Mouse (Mus musculus) heart, embryonic 11.5 days (tissue): ENCODE measurements around the gene Ryr3. TPM values are rescaled to one million over a fixed set of nuclear protein-coding genes. Genes with fewer than 3 reads are reported as not detected.

Experiments used
- ATAC-seq: fragments of 200-750 bp; cut with Nextera tagmentation; replicated peaks from 2 replicates; pipeline ENCODE4 v1.8.0; 2017; ENCODE audit warnings: moderate library complexity; ENCODE audit not compliant: insufficient number of reproducible peaks, low FRiP score, low TSS enrichment
- H3K27ac ChIP-seq: fragments of 300-500 bp; sonication (generic); 2 replicates; pipeline ENCODE4 v1.5.1; 2014; ENCODE audit warnings: mild to moderate bottlenecking, low read depth, low read length
- H3K27me3 ChIP-seq: fragments of 300-500 bp; sonication (generic); 2 replicates; pipeline ENCODE4 v1.6.1; 2014; ENCODE audit warnings: mild to moderate bottlenecking, low read length, mixed read lengths; ENCODE audit not compliant: control insufficient read depth, insufficient read depth
- H3K36me3 ChIP-seq: fragments of 300-500 bp; sonication (generic); 2 replicates; pipeline ENCODE4 v1.6.1; 2014; ENCODE audit warnings: mild to moderate bottlenecking, low read length, moderate library complexity, mixed read lengths; ENCODE audit not compliant: control insufficient read depth, insufficient read depth
- H3K4me1 ChIP-seq: fragments of 300-500 bp; sonication (generic); 2 replicates; pipeline ENCODE4 v1.6.1; 2014; ENCODE audit warnings: low read length; ENCODE audit not compliant: control insufficient read depth, insufficient read depth
- H3K4me2 ChIP-seq: fragments of 300-500 bp; sonication (generic); 2 replicates; pipeline ENCODE4 v1.6.1; 2014; ENCODE audit warnings: mild to moderate bottlenecking, moderate library complexity
- H3K4me3 ChIP-seq: fragments of 300-500 bp; sonication (generic); 2 replicates; pipeline ENCODE4 v1.5.1; 2014; ENCODE audit warnings: low read depth, low read length
- H3K9ac ChIP-seq: fragments of 300-500 bp; sonication (generic); 2 replicates; pipeline ENCODE4 v1.6.1; 2014; ENCODE audit warnings: mild to moderate bottlenecking, low read depth, low read length, moderate library complexity
- H3K9me3 ChIP-seq: fragments of 300-500 bp; sonication (generic); replicated peaks from 2 replicates; pipeline ENCODE4 v1.6.1; 2016; ENCODE audit warnings: low read length; ENCODE audit not compliant: control insufficient read depth
- WGBS: fragments of 180-500 bp; shearing (Covaris S2); extraction: QIAGEN DNeasy Blood & Tissue Kit; methylation state at CpG from one replicate; pipeline ENCODE4 v1.1.7; 2014; ENCODE audit not compliant: insufficient replicate concordance; 5-methylcytosine and 5-hydroxymethylcytosine counted together
- polyA plus RNA-seq: library from polyadenylated mRNA; unstranded; fragments of >200 nt; fragmentation: Nextera tagmentation; extraction: Ambion mirVana; gene quantifications from 2 replicates; pipeline ENCODE4 v1.2.1, GENCODE M21; 2014

The Ryr3 gene
- polyA plus RNA-seq, 1 experiment from 2014 or later, result 5.5 TPM

DNA sequence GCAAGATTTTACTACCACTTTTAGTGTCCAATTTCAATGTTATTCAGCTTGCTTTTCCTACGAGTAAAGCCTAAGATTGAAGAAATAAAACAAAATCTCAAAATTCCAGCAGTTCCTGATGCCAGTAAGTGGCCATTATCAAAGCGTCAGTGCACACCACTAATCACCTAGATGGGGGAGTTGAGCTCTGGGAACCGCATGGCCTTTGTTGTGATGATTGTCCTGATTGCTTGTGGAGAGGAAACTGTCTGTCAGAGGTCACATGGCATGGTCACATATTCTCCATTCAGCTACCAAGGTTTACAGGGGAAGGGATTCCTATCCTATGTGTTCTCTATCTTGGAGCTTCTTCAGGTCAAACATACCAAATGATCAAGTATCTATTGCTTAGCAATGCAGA lies 399.9 kb downstream of the Ryr3 start:
- 66% methylated on average over 3 of the region's 3 CpGs for WGBS
- H3K9me3 ChIP-seq, result no peaks in the 10 kb centered on the region
- H3K9ac ChIP-seq, result no peak overlapping the region
- no peak overlapping the region for H3K4me3 ChIP-seq
- no peak overlapping the region for H3K4me2 ChIP-seq
- H3K36me3 ChIP-seq, result no peaks in the 10 kb centered on the region
- no peaks in the 10 kb centered on the region for H3K27me3 ChIP-seq
- H3K4me1 ChIP-seq, result no peaks in the 10 kb centered on the region
- ATAC-seq, result no peak
- no peak overlapping the region for H3K27ac ChIP-seq

DNA sequence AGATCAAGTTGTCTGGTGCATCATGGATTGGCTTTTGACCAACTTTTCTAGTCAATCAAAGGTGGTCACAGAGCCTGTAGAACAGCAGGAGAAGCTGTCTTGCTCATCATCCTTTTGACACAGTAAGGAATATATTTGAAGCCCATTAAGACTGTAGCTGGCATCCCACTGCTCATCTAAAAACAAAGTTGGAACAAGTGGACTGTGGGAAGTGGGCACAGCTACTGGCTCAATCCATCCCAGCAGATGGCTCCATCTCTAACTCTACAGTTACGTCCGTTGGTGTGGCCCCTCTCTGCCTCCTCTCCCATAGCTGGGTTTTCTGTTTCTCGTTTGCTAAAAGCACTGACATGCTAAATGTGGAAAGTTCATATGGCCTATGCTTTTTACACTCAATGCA lies 400.9 kb downstream of the Ryr3 start:
- Histone ChIP-seq H3K27me3 (no peaks in the 10 kb centered on the region), H3K4me3 (no peak overlapping the region), H3K9ac (no peak overlapping the region), H3K4me2 (no peak overlapping the region), H3K4me1 (no peaks in the 10 kb centered on the region), H3K9me3 (no peaks in the 10 kb centered on the region), H3K36me3 (no peaks in the 10 kb centered on the region), H3K27ac (no peak overlapping the region)
- 81% methylated on average over 3 of the region's 3 CpGs for whole genome bisulfite sequencing
- ATAC-seq, result no peak

DNA sequence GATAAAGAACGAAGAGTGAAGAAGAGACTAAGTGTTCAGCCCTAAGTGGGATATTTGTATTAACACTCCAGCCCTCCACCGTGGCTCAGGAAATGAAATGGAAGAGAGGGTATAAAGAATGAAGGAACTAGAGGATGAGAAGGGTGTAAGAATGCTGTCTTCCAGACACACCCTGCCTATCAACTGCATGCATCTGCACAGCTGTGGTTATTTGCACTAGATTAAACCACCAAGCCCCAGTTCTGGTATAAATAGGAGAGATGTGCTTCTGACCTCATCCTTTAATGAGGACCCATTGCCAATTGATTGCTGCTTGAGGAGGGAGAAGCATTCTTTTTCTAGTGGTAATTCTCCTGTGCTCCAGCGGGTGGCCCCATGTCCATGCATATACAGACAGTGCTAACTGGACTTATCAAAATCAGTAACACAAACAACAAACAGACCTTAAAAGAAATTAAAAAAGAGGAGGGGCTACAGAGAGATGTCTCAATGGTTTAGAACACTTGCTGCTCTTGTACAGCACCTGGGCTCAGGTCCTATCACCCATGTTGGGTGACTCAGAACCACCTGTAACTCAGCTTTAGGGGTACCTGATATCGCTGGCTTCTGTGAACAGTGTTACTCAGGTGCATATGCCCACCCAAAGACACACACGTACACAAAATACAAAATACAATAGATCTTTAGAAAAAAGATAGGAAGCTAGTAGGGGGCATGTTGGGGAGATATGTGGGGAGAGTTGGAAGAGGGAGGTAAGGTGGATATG lies 404.1 kb downstream of the Ryr3 start:
- no peak for ATAC-seq
- H3K4me3 ChIP-seq, result no peak overlapping the region
- WGBS, result 64% methylated on average over 5 of the region's 5 CpGs

GRCm38 (mm10) chr2:112806015-112806414 lies 410.9 kb downstream of the Ryr3 start:
- H3K4me1 ChIP-seq, result no peaks in the 10 kb centered on the region
- WGBS, result 54% methylated on average over 2 of the region's 2 CpGs
- H3K27ac ChIP-seq, result no peak overlapping the region
- no peaks in the 10 kb centered on the region for H3K27me3 ChIP-seq
- no peak overlapping the region for H3K4me3 ChIP-seq
- no peak overlapping the region for H3K9ac ChIP-seq
- H3K4me2 ChIP-seq, result no peak overlapping the region
- ATAC-seq, result no peak
- no peaks in the 10 kb centered on the region for H3K9me3 ChIP-seq
- H3K36me3 ChIP-seq, result no peaks in the 10 kb centered on the region

More for the DNA sequence above, 404.1 kb downstream of the Ryr3 start:
- Histone ChIP-seq H3K4me1 (no peaks in the 10 kb centered on the region), H3K9ac (no peak overlapping the region), H3K4me2 (no peak overlapping the region), H3K36me3 (no peaks in the 10 kb centered on the region), H3K27ac (no peak overlapping the region), H3K9me3 (no peaks in the 10 kb centered on the region), H3K27me3 (no peaks in the 10 kb centered on the region)

GRCm38 (mm10) chr2:112799995-112800353 lies 416.9 kb downstream of the Ryr3 start:
- Histone ChIP-seq H3K4me1 (no peaks in the 10 kb centered on the region), H3K4me3 (no peak overlapping the region), H3K4me2 (no peak overlapping the region; the same call in 1 of the 2 replicates), H3K9me3 (no peaks in the 10 kb centered on the region), H3K9ac (no peak overlapping the region), H3K27ac (no peak overlapping the region), H3K27me3 (no peaks in the 10 kb centered on the region), H3K36me3 (no peaks in the 10 kb centered on the region)
- ATAC-seq, result 0 out of 2 replicates have a peak, but pooled peaks have one; percentile 26
- WGBS, result 20% methylated on average over 8 of the region's 8 CpGs

DNA sequence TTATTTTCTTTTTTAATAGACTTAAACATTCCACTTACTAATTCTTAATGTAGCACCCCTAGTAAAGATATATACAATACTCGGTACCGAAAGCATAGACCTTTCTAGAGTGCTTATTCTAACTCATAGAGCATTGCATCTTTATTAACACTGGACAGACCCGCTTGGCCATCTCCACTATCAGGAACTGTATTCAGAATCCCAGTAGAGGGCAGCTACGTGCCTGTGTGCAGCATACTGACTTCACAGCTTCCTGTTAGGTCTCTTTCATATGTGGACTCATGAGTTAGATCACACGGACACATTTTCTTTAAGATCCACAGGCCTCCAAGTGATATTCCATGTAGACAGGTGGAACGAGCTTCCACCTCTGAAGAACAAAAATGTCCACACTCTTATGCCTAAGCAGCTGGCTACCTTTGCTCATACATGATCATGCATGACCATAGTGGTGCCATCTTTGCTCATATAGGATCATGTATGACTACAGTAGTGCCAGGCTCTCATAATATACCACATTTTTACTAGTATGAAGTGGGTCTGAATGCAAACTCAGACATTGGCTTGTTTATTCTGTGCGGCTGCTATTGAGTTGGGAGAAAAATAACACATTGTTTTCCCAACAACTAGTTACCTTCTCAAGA lies 417.4 kb downstream of the Ryr3 start:
- no peak overlapping the region for H3K27ac ChIP-seq
- H3K27me3 ChIP-seq, result no peaks in the 10 kb centered on the region
- no peaks in the 10 kb centered on the region for H3K4me1 ChIP-seq
- no peak overlapping the region for H3K9ac ChIP-seq
- no peaks in the 10 kb centered on the region for H3K36me3 ChIP-seq
- no peak overlapping the region for H3K4me3 ChIP-seq
- 77% methylated on average over 7 of the region's 7 CpGs for WGBS
- no peaks in the 10 kb centered on the region for H3K9me3 ChIP-seq
- ATAC-seq, result no peak
- no peak overlapping the region; the same call in 1 of the 2 replicates for H3K4me2 ChIP-seq

- Histone ChIP-seq H3K4me1 (no peaks in the 10 kb centered on the region), H3K4me3 (no peak overlapping the region), H3K27ac (no peak overlapping the region), H3K9me3 (no peaks in the 10 kb centered on the region), H3K36me3 (no peaks in the 10 kb centered on the region), H3K9ac (no peak overlapping the region), H3K4me2 (no peak overlapping the region), H3K27me3 (no peaks in the 10 kb centered on the region)
- 42% methylated on average over 2 of the region's 2 CpGs for WGBS
- ATAC-seq, result no peak
Observed at GRCm38 (mm10) chr2:112781631-112782030, 435.3 kb downstream of the Ryr3 start.

- Histone ChIP-seq H3K27me3 (no peaks in the 10 kb centered on the region), H3K4me1 (no peaks in the 10 kb centered on the region), H3K36me3 (no peaks in the 10 kb centered on the region), H3K9me3 (no peaks in the 10 kb centered on the region), H3K9ac (no peak overlapping the region), H3K4me2 (no peak overlapping the region), H3K4me3 (no peak overlapping the region), H3K27ac (no peak overlapping the region)
- no peak for ATAC-seq
- WGBS, result 26% methylated on average over 6 of the region's 6 CpGs
Observed at GRCm38 (mm10) chr2:112774762-112775161, 442.1 kb downstream of the Ryr3 start.

DNA sequence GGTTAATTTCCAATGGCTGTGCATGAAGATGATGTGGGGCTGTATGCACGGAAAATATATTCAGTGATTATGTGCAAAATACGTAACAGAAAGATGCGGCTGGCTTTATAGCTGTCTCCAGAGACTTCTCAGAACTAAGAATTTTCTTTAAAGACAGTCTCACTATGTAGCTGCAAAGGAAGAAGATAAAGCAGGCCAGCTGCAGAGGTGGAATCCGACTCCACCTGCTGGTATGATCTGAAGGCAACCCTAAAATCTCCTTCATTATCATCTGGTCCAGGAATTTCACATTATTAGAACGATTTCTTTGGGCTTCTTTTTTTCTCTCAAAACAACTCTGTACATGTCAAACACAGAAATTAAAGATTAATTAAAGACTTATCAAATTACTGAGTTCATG lies 449.2 kb downstream of the Ryr3 start:
- H3K4me3 ChIP-seq, result no peak overlapping the region
- 73% methylated on average over 5 of the region's 5 CpGs for WGBS
- H3K4me1 ChIP-seq, result no peaks in the 10 kb centered on the region
- no peak overlapping the region for H3K4me2 ChIP-seq
- no peak overlapping the region for H3K27ac ChIP-seq
- no peak overlapping the region for H3K9ac ChIP-seq
- no peaks in the 10 kb centered on the region for H3K9me3 ChIP-seq
- no peaks in the 10 kb centered on the region for H3K27me3 ChIP-seq
- H3K36me3 ChIP-seq, result no peaks in the 10 kb centered on the region
- no peak for ATAC-seq
